Mouse (Mus musculus) monocyte, adult 5-6 weeks (primary cell): ENCODE data around the gene Krt26. TPM values are rescaled to one million over a fixed set of nuclear protein-coding genes. Genes with fewer than 3 reads are reported as not detected.

ENCODE experiments used
- ATAC-seq: fragments of 153-309, 156-312 bp; replicated peaks from 2 replicates; pipeline ENCODE4 v1.8.0; 2017; ENCODE audit warnings: mild to moderate bottlenecking; ENCODE audit not compliant: low TSS enrichment, insufficient number of reproducible peaks, severe bottlenecking, poor library complexity, low FRiP score
- total RNA-seq: library from RNA; stranded (forward); fragments of 200-1000, 200-491, 200-594 nt; gene quantifications from 3 replicates; pipeline ENCODE4 v1.2.3, GENCODE M21; 2017

The Krt26 gene
- total RNA-seq, 1 experiment from 2014 or later = not detected

DNA sequence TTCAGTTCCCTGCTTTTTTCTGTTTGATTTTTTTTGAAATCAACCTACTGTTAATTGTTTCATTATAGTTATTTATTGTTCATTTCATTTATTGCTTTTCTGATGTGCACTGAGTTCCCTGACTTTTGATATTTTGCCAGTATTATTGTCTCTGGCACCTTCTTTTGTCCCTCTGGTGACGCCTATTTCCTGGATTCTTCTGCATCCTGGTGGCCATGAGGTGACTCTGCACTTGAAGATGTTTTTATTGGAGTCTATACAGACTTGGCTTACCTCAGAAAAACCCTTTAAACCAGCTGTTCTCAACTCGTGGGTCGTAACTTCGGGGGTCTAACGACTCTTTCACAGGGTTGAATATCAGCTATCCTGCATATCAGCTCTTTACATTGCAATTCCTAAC, 42.7 kb downstream of the Krt26 start:
- ATAC-seq = no peak

- ATAC-seq = no peak
These were observed 44.9 kb downstream of the Krt26 start for GRCm38 (mm10) chr11:99292846-99293245.

DNA sequence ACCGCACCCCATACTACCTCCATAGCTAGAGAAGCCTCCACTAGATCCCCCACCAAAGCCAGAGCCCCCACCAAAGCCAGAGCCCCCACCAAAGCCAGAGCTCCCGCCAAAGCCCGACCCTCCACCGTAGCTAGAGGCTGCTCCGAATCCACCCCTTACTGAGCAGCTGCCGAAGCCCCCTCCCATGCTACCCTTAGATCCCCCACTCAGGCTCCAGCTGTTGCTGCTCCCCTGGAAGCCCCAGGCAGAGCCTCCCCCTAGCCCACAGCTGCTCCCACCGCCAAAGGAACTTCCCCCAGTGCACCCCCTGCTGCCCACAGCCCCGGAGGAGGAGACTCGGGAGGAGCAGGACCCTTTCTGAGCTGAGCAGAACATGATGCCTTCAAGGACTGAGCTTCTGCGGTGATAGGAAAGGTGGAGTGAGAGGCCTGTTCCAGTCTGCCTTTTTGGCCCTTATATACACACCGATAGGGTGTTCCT, 52.9 kb downstream of the Krt26 start, which contains the start of gene Krt24:
Gene Krt24 (minus strand): TSS at position 430 of the 480 bp plus-strand sequence.
- no peak for ATAC-seq

GRCm38 (mm10) chr11:99284011-99284410, 53.8 kb downstream of the Krt26 start:
- no peak for ATAC-seq

- no peak for ATAC-seq
These were observed 54.4 kb downstream of the Krt26 start for GRCm38 (mm10) chr11:99283334-99283733.

DNA sequence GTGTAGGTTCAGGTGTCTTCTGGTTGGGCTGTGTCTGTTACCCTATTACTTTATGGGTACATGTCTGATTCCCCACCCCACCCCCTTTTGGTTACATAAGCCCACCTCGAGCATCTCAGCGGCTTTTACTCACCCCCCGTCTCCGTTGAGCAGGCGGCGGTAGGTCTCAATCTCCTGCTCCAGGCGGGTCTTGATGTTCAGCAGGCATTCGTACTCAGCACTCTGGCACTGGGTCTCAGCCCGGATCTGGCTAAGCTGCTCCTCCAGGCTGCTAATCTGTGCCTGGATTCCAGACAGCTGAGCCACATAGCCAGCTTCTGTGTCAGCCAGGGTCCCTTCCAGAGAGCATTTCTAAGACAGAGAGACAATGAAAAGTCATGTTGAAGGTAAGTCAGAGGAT, 56.6 kb downstream of the Krt26 start:
- ATAC-seq = no peak

- no peak for ATAC-seq
These were observed 57.8 kb downstream of the Krt26 start for GRCm38 (mm10) chr11:99279986-99280385.

Other genes starting within 250 kb of the Krt26 start
- gene Tns4, start 248.7 kb downstream of the Krt26 start, total RNA-seq = 4.1 to 6.4 TPM (median 4.2 TPM) in 3 replicates
- gene Ccr7, start 182.9 kb downstream of the Krt26 start, total RNA-seq = 13.3 to 31.2 TPM (median 29.2 TPM) in 3 replicates
- 270 to 349 TPM (median 329 TPM) in 3 replicates for gene Smarce1, start 106.9 kb downstream of the Krt26 start, total RNA-seq
- 0.64 to 3.8 TPM (median 1.7 TPM) in 3 replicates for gene Krt222, start 93.9 kb downstream of the Krt26 start, total RNA-seq
- gene Krt24, start 52.7 kb downstream of the Krt26 start, total RNA-seq = not detected in 3 replicates
- gene Krt25, start 15.0 kb downstream of the Krt26 start, total RNA-seq = not detected in 3 replicates
- not detected in 3 replicates for gene Krt27, start 13.1 kb upstream of the Krt26 start, total RNA-seq
- not detected in 3 replicates for gene Krt28, start 36.9 kb upstream of the Krt26 start, total RNA-seq
- gene Krt10, start 51.4 kb upstream of the Krt26 start, total RNA-seq = 0.29 to 3.1 TPM (median 1.6 TPM) in 3 replicates
- gene Krt12, start 84.3 kb upstream of the Krt26 start, total RNA-seq = not detected in 3 replicates
- not detected in 3 replicates for gene Krt20, start 100.2 kb upstream of the Krt26 start, total RNA-seq
- gene Krt23, start 155.2 kb upstream of the Krt26 start, total RNA-seq = not detected in 3 replicates
- gene Krt39, start 183.4 kb upstream of the Krt26 start, total RNA-seq = not detected in 3 replicates
- not detected in 3 replicates for gene Krt40, start 205.2 kb upstream of the Krt26 start, total RNA-seq
- gene Krtap3-3, start 212.9 kb upstream of the Krt26 start, total RNA-seq = not detected in 3 replicates
- gene Krtap3-2, start 218.9 kb upstream of the Krt26 start, total RNA-seq = not detected in 3 replicates
- gene Gm11939, start 221.5 kb upstream of the Krt26 start, total RNA-seq = not detected in 3 replicates
- gene Krtap3-1, start 228.7 kb upstream of the Krt26 start, total RNA-seq = not detected in 3 replicates
- gene Krtap1-5, start 243.1 kb upstream of the Krt26 start, total RNA-seq = not detected in 3 replicates
- gene Krtap1-4, start 245.7 kb upstream of the Krt26 start, total RNA-seq = not detected in 3 replicates